Mouse (Mus musculus): ENCODE measurements around the gene Mctp2. TPM values are rescaled to one million over a fixed set of nuclear protein-coding genes. Genes with fewer than 3 reads are reported as not detected.

The Mctp2 gene
- polyA plus RNA-seq, 1 experiment: not detected

GRCm38 (mm10) chr7:72215563-72216215 lies 90.7 kb downstream of the Mctp2 start:
- WGBS: 86% methylated on average over 5 of the region's 5 CpGs
- no peak for TF ChIP-seq POLR2A (IDR thresholded peaks at IDR 0.05; ENCODE audit: insufficient read depth, low read depth, low read length)
- TF ChIP-seq CTCF (IDR thresholded peaks at IDR 0.05; ENCODE audit: insufficient read depth, low read depth, low read length): no peak
- no peaks in the 10 kb centered on the region for H3K4me1 ChIP-seq (ENCODE audit: control insufficient read depth, insufficient read depth, low read length)

GRCm38 (mm10) chr7:72210201-72210600 lies 96.2 kb downstream of the Mctp2 start:
- H3K27ac ChIP-seq (ENCODE audit: insufficient read depth, low read depth, low read length): no peak overlapping the region
- 89% methylated on average over 5 of the region's 5 CpGs for WGBS
- H3K4me1 ChIP-seq (ENCODE audit: control insufficient read depth, insufficient read depth, low read length): no peaks in the 10 kb centered on the region
- TF ChIP-seq CTCF (IDR thresholded peaks at IDR 0.05; ENCODE audit: insufficient read depth, low read depth, low read length): no peak
- TF ChIP-seq POLR2A (IDR thresholded peaks at IDR 0.05; ENCODE audit: insufficient read depth, low read depth, low read length): no peak
- H3K4me3 ChIP-seq (ENCODE audit: insufficient read depth, low read depth, low read length): no peak overlapping the region

More at GRCm38 (mm10) chr7:72215563-72216215, 90.7 kb downstream of the Mctp2 start:
- Histone ChIP-seq H3K27ac (ENCODE audit: insufficient read depth, low read depth, low read length) (no peak overlapping the region), H3K4me3 (ENCODE audit: insufficient read depth, low read depth, low read length) (no peak overlapping the region)

GRCm38 (mm10) chr7:72209296-72209695 lies 97.1 kb downstream of the Mctp2 start:
- Histone ChIP-seq H3K27ac (ENCODE audit: insufficient read depth, low read depth, low read length) (no peak overlapping the region), H3K4me3 (ENCODE audit: insufficient read depth, low read depth, low read length) (no peak overlapping the region), H3K4me1 (ENCODE audit: control insufficient read depth, insufficient read depth, low read length) (no peaks in the 10 kb centered on the region)
- 96% methylated on average over 5 of the region's 5 CpGs for WGBS
- no peak for TF ChIP-seq CTCF (IDR thresholded peaks at IDR 0.05; ENCODE audit: insufficient read depth, low read depth, low read length)
- no peak for TF ChIP-seq POLR2A (IDR thresholded peaks at IDR 0.05; ENCODE audit: insufficient read depth, low read depth, low read length)

- no peak overlapping the region for H3K4me3 ChIP-seq (ENCODE audit: insufficient read depth, low read depth, low read length)
- H3K4me1 ChIP-seq (ENCODE audit: control insufficient read depth, insufficient read depth, low read length): no peaks in the 10 kb centered on the region
- WGBS: 56% methylated on average over 6 of the region's 6 CpGs
- H3K27ac ChIP-seq (ENCODE audit: insufficient read depth, low read depth, low read length): no peak overlapping the region
- no peak for TF ChIP-seq POLR2A (IDR thresholded peaks at IDR 0.05; ENCODE audit: insufficient read depth, low read depth, low read length)
- no peak for TF ChIP-seq CTCF (IDR thresholded peaks at IDR 0.05; ENCODE audit: insufficient read depth, low read depth, low read length)
Observed at GRCm38 (mm10) chr7:72206841-72207240, 99.6 kb downstream of the Mctp2 start.

- WGBS: 86% methylated on average over 1 of the region's 1 CpGs
- Histone ChIP-seq H3K4me3 (ENCODE audit: insufficient read depth, low read depth, low read length) (no peak overlapping the region), H3K27ac (ENCODE audit: insufficient read depth, low read depth, low read length) (no peak overlapping the region), H3K4me1 (ENCODE audit: control insufficient read depth, insufficient read depth, low read length) (no peaks in the 10 kb centered on the region)
- TF ChIP-seq CTCF (IDR thresholded peaks at IDR 0.05; ENCODE audit: insufficient read depth, low read depth, low read length) (no peak), POLR2A (IDR thresholded peaks at IDR 0.05; ENCODE audit: insufficient read depth, low read depth, low read length) (no peak)
Observed at GRCm38 (mm10) chr7:72195709-72196108, 110.7 kb downstream of the Mctp2 start.

- H3K4me1 ChIP-seq (ENCODE audit: control insufficient read depth, insufficient read depth, low read length): no peaks in the 10 kb centered on the region
- TF ChIP-seq CTCF (IDR thresholded peaks at IDR 0.05; ENCODE audit: insufficient read depth, low read depth, low read length) (no peak), POLR2A (IDR thresholded peaks at IDR 0.05; ENCODE audit: insufficient read depth, low read depth, low read length) (no peak)
- WGBS: 88% methylated on average over 1 of the region's 1 CpGs
- no peak overlapping the region for H3K4me3 ChIP-seq (ENCODE audit: insufficient read depth, low read depth, low read length)
- no peak overlapping the region for H3K27ac ChIP-seq (ENCODE audit: insufficient read depth, low read depth, low read length)
Observed at GRCm38 (mm10) chr7:72193304-72193703, 113.1 kb downstream of the Mctp2 start.

GRCm38 (mm10) chr7:72181651-72182050 lies 124.8 kb downstream of the Mctp2 start:
- Histone ChIP-seq H3K27ac (ENCODE audit: insufficient read depth, low read depth, low read length) (no peak overlapping the region), H3K4me3 (ENCODE audit: insufficient read depth, low read depth, low read length) (no peak overlapping the region), H3K4me1 (ENCODE audit: control insufficient read depth, insufficient read depth, low read length) (no peaks in the 10 kb centered on the region)
- WGBS: 82% methylated on average over 5 of the region's 5 CpGs
- TF ChIP-seq POLR2A (IDR thresholded peaks at IDR 0.05; ENCODE audit: insufficient read depth, low read depth, low read length) (no peak), CTCF (IDR thresholded peaks at IDR 0.05; ENCODE audit: insufficient read depth, low read depth, low read length) (no peak)

GRCm38 (mm10) chr7:72169320-72169719 lies 137.1 kb downstream of the Mctp2 start:
- WGBS: 77% methylated on average over 2 of the region's 2 CpGs

GRCm38 (mm10) chr7:72165726-72166701 lies 140.4 kb downstream of the Mctp2 start:
- no peak overlapping the region for H3K4me3 ChIP-seq (ENCODE audit: insufficient read depth, low read depth, low read length)
- H3K4me1 ChIP-seq (ENCODE audit: control insufficient read depth, insufficient read depth, low read length): no peaks in the 10 kb centered on the region
- 75% methylated on average over 13 of the region's 13 CpGs for WGBS
- TF ChIP-seq POLR2A (IDR thresholded peaks at IDR 0.05; ENCODE audit: insufficient read depth, low read depth, low read length) (no peak), CTCF (IDR thresholded peaks at IDR 0.05; ENCODE audit: insufficient read depth, low read depth, low read length) (no peak)
- H3K27ac ChIP-seq (ENCODE audit: insufficient read depth, low read depth, low read length): no peak overlapping the region

More at GRCm38 (mm10) chr7:72169320-72169719, 137.1 kb downstream of the Mctp2 start:
- TF ChIP-seq CTCF (IDR thresholded peaks at IDR 0.05; ENCODE audit: insufficient read depth, low read depth, low read length): no peak
- TF ChIP-seq POLR2A (IDR thresholded peaks at IDR 0.05; ENCODE audit: insufficient read depth, low read depth, low read length): no peak
- no peak overlapping the region for H3K27ac ChIP-seq (ENCODE audit: insufficient read depth, low read depth, low read length)
- no peak overlapping the region for H3K4me3 ChIP-seq (ENCODE audit: insufficient read depth, low read depth, low read length)
- H3K4me1 ChIP-seq (ENCODE audit: control insufficient read depth, insufficient read depth, low read length): no peaks in the 10 kb centered on the region

Measured in olfactory bulb, adult 2 months (tissue).